Mouse (Mus musculus) neural tube, embryonic 11.5 days (tissue): Measurements from ENCODE around the gene Mamdc2. TPM values are rescaled to one million over a fixed set of nuclear protein-coding genes. Genes with fewer than 3 reads are reported as not detected.

Experiments
- ATAC-seq: fragments of 200-750 bp; cut with Nextera tagmentation; 2 replicates; pipeline ENCODE4 v1.8.0; 2017; ENCODE audit warnings: moderate number of reproducible peaks, mild to moderate bottlenecking, moderate TSS enrichment, moderate library complexity; ENCODE audit not compliant: insufficient read depth, low FRiP score, low TSS enrichment
- DNase-seq: peaks from one replicate; pipeline ENCODE4 v3.0.0-alpha.2; 2015; ENCODE audit warnings: low spot score
- H3K27ac ChIP-seq: fragments of 300-500 bp; sonication (generic); 2 replicates; pipeline ENCODE4 v1.5.1; 2014; ENCODE audit warnings: low read depth, mild to moderate bottlenecking, low read length
- H3K27me3 ChIP-seq: fragments of 300-500 bp; sonication (generic); 2 replicates; pipeline ENCODE4 v1.6.1; 2014; ENCODE audit warnings: mild to moderate bottlenecking, low read length, mixed read lengths; ENCODE audit not compliant: control insufficient read depth, insufficient read depth
- H3K36me3 ChIP-seq: fragments of 300-500 bp; sonication (generic); 2 replicates; pipeline ENCODE4 v1.6.1; 2014; ENCODE audit warnings: mild to moderate bottlenecking, low read length, moderate library complexity, mixed read lengths; ENCODE audit not compliant: control insufficient read depth, insufficient read depth
- H3K4me1 ChIP-seq: fragments of 300-500 bp; sonication (generic); 2 replicates; pipeline ENCODE4 v1.6.1; 2014; ENCODE audit warnings: low read length, mixed read lengths; ENCODE audit not compliant: control insufficient read depth, insufficient read depth
- H3K4me2 ChIP-seq: fragments of 300-500 bp; sonication (generic); 2 replicates; pipeline ENCODE4 v1.6.1; 2014; ENCODE audit warnings: low read depth, mild to moderate bottlenecking, moderate library complexity
- H3K4me3 ChIP-seq: fragments of 300-500 bp; sonication (generic); 2 replicates; pipeline ENCODE4 v1.5.1; 2014; ENCODE audit warnings: low read depth, low read length
- H3K9ac ChIP-seq: fragments of 300-500 bp; sonication (generic); 2 replicates; pipeline ENCODE4 v1.6.1; 2014; ENCODE audit warnings: mild to moderate bottlenecking, low read length
- H3K9me3 ChIP-seq: fragments of 300-500 bp; sonication (generic); 2 replicates; pipeline ENCODE4 v1.6.1; 2016; ENCODE audit warnings: low read length; ENCODE audit not compliant: control insufficient read depth
- WGBS: fragments of 180-500 bp; shearing (Covaris S2); extraction: QIAGEN DNeasy Blood & Tissue Kit; methylation state at CpG from one replicate; pipeline ENCODE4 v1.1.7; 2014; 5-methylcytosine and 5-hydroxymethylcytosine counted together
- polyA plus RNA-seq: library from polyadenylated mRNA; unstranded; fragments of >200 nt; fragmentation: Nextera tagmentation; extraction: Ambion mirVana; gene quantifications from 2 replicates; pipeline ENCODE4 v1.2.1, GENCODE M21; 2014

Mamdc2 gene
- polyA plus RNA-seq, 1 experiment from 2014 or later: 2.0 TPM

DNA sequence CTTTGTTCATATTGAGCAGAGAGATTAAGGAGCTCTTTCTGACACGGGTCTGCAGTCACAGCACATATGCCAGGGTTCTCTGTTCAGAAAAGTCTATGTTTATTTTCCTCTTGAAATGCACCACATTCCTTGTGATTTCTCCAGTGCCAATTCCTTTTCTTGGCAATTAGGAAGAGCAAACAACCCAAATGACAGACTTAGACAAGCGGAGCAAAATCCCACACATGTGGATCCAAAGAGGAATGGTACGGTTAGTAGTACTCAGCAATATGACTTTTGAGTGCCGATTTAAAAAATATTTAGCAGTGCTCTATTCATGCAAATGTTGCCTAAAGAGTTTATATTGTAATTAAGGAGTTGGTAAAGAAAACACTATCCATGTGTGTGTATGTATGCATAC lies 87.7 kb downstream of the Mamdc2 start:
- Histone ChIP-seq H3K4me1 (no peaks in the 10 kb centered on the region), H3K36me3 (no peaks in the 10 kb centered on the region), H3K27ac (no peak overlapping the region), H3K9ac (no peak overlapping the region), H3K9me3 (no peaks in the 10 kb centered on the region), H3K4me2 (no peak overlapping the region), H3K27me3 (no peaks in the 10 kb centered on the region), H3K4me3 (no peak overlapping the region)
- WGBS: 91% methylated on average over 4 of the region's 4 CpGs
- no peak for ATAC-seq
- DNase-seq: no peak

GRCm38 (mm10) chr19:23357253-23357652 lies 91.0 kb downstream of the Mamdc2 start:
- Histone ChIP-seq H3K27ac (no peak overlapping the region), H3K27me3 (no peaks in the 10 kb centered on the region), H3K4me3 (no peak overlapping the region), H3K9me3 (no peaks in the 10 kb centered on the region), H3K36me3 (no peaks in the 10 kb centered on the region), H3K4me2 (no peak overlapping the region), H3K4me1 (no peaks in the 10 kb centered on the region), H3K9ac (no peak overlapping the region)
- ATAC-seq (no peak), DNase-seq (no peak)
- 90% methylated on average over 5 of the region's 5 CpGs for WGBS

GRCm38 (mm10) chr19:23354738-23355137 lies 93.5 kb downstream of the Mamdc2 start:
- no peak overlapping the region for H3K4me3 ChIP-seq
- DNase-seq: no peak
- no peak for ATAC-seq
- no peak overlapping the region for H3K9ac ChIP-seq
- no peaks in the 10 kb centered on the region for H3K27me3 ChIP-seq
- H3K9me3 ChIP-seq: no peaks in the 10 kb centered on the region
- no peak overlapping the region for H3K4me2 ChIP-seq
- H3K27ac ChIP-seq: no peak overlapping the region
- no peaks in the 10 kb centered on the region for H3K4me1 ChIP-seq
- no peaks in the 10 kb centered on the region for H3K36me3 ChIP-seq
- WGBS: 88% methylated on average over 6 of the region's 6 CpGs

DNA sequence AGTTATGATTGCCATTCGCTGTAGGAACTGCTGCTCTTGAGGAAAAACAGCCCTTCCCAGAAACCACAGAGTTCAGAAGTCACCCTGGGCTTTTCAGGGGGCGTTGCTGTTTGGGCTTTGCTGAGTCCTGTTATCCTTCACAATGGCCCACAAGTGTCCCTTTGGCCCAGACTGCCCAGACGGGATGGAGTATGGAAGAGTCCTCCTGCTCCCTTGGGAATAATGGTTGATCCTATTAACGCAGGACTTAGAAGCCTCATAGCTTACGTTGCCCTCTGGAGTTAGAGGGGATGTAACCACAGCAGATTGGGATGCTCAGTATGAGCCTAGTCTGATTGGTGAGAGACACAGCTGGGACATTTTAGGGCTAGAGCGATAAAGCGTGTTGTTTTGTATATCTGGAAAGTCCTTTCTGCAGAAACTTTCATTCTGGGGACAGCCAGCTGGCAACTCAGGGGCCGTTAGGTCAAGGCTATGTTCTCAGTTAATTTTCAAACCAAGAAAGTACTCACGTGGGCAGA lies 94.3 kb downstream of the Mamdc2 start:
- H3K4me2 ChIP-seq: no peak overlapping the region
- H3K9ac ChIP-seq: no peak overlapping the region
- H3K4me3 ChIP-seq: no peak overlapping the region
- H3K4me1 ChIP-seq: no peaks in the 10 kb centered on the region
- no peaks in the 10 kb centered on the region for H3K27me3 ChIP-seq
- ATAC-seq (no peak), DNase-seq (no peak)
- H3K36me3 ChIP-seq: no peaks in the 10 kb centered on the region
- H3K27ac ChIP-seq: no peak overlapping the region
- WGBS: 77% methylated on average over 9 of the region's 9 CpGs
- H3K9me3 ChIP-seq: no peaks in the 10 kb centered on the region

- no peaks in the 10 kb centered on the region for H3K4me1 ChIP-seq
- WGBS: 86% methylated on average over 8 of the region's 8 CpGs
- DNase-seq: no peak
- ATAC-seq: no peak
- H3K4me2 ChIP-seq: no peak overlapping the region
- no peak overlapping the region for H3K4me3 ChIP-seq
- no peaks in the 10 kb centered on the region for H3K27me3 ChIP-seq
- H3K27ac ChIP-seq: no peak overlapping the region
- no peaks in the 10 kb centered on the region for H3K9me3 ChIP-seq
- no peak overlapping the region for H3K9ac ChIP-seq
- H3K36me3 ChIP-seq: no peaks in the 10 kb centered on the region
Observed at GRCm38 (mm10) chr19:23353161-23353560, 95.1 kb downstream of the Mamdc2 start.

DNA sequence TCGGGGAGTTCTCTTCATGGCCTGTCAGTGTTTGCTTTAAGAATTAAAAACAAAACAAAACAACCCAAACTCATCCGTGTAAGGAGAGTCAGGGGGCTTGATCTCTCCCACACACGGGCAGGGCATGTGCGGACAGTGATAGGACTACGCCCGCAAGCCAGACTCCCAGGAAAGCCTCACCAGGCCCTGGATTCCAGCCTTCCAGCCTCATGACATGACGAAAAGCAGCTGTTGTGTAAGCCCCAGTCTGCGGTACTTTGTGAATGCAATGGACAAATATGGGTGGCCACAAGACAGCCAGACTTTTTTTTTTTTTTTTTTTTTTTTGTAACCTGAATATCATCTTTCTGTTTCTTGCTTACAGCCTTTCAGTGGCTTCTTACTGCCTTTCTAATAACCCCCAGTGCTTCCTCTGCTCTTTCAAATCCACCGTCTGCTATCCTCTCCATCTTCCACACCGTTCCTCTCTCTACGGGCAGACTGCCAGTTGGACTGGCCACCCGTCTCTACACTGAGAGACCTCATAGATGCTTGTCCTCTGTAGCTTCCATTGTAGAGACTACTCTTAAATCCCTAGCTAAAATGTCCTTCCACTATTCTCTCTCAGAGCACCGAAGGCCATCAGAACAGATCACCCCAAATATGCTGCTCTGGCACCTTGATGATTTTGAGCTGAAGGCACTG lies 96.3 kb downstream of the Mamdc2 start:
- Histone ChIP-seq H3K9ac (no peak overlapping the region), H3K27ac (no peak overlapping the region), H3K4me2 (no peak overlapping the region), H3K4me3 (no peak overlapping the region), H3K4me1 (no peaks in the 10 kb centered on the region), H3K9me3 (no peaks in the 10 kb centered on the region), H3K27me3 (no peaks in the 10 kb centered on the region), H3K36me3 (no peaks in the 10 kb centered on the region)
- no peak for DNase-seq
- WGBS: 93% methylated on average over 13 of the region's 13 CpGs
- no peak for ATAC-seq

DNA sequence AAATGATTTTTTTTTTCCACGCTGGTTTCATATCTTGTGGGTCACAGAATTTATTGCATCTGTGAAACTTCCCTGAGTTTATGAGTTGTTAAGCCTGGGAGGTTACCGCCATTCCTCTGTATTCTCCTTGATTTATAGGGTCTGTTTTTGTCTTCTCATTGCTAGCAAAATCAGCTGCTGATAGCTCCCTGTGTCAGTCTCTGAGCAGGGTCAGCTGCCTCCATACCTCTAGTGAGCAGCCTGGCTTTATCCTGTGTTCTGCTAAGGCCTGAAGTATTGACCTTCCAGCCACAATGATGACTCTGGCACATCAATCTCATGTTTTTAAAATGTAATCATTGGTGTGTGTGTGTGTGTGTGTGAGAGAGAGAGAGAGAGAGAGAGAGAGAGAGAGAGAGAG lies 98.3 kb downstream of the Mamdc2 start:
- H3K27ac ChIP-seq: no peak overlapping the region
- ATAC-seq: no peak

DNA sequence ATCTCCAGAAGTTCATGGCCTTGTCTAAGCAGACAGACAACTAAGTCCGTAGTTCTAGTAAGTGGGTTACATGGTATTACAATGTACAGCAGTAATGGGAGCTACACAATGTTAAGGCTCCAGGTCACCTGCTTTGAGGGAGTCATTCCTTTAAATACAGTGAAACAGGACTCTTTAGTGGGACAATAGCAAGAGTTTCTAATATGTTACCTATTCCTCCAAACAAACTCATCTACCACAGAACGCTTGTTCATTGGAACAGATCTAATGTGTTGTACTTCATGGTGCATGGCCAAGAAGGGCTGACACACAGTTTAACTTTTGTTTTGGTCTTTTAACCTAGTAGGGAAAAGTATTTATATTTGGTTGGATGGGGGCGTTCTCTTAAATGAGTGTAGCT lies 105.5 kb downstream of the Mamdc2 start:
- DNase-seq: no peak
- no peak for ATAC-seq
- no peak overlapping the region for H3K4me3 ChIP-seq
- H3K4me1 ChIP-seq: no peaks in the 10 kb centered on the region
- no peaks in the 10 kb centered on the region for H3K36me3 ChIP-seq
- no peaks in the 10 kb centered on the region for H3K27me3 ChIP-seq
- H3K4me2 ChIP-seq: no peak overlapping the region
- 89% methylated on average over 3 of the region's 3 CpGs for WGBS
- H3K27ac ChIP-seq: no peak overlapping the region
- no peak overlapping the region for H3K9ac ChIP-seq
- no peaks in the 10 kb centered on the region for H3K9me3 ChIP-seq

More for the DNA sequence above, 98.3 kb downstream of the Mamdc2 start:
- H3K4me3 ChIP-seq: no peak overlapping the region
- 51% methylated on average over 2 of the region's 2 CpGs for WGBS
- no peaks in the 10 kb centered on the region for H3K4me1 ChIP-seq
- no peaks in the 10 kb centered on the region for H3K36me3 ChIP-seq
- H3K27me3 ChIP-seq: no peaks in the 10 kb centered on the region
- H3K4me2 ChIP-seq: no peak overlapping the region
- no peak overlapping the region for H3K9ac ChIP-seq
- no peaks in the 10 kb centered on the region for H3K9me3 ChIP-seq
- no peak for DNase-seq

- H3K4me3 ChIP-seq: no peak overlapping the region
- H3K4me2 ChIP-seq: no peak overlapping the region
- no peak overlapping the region for H3K9ac ChIP-seq
- no peak overlapping the region for H3K27ac ChIP-seq
- WGBS: 94% methylated on average over 1 of the region's 1 CpGs
- H3K9me3 ChIP-seq: no peaks in the 10 kb centered on the region
- no peak for DNase-seq
- H3K4me1 ChIP-seq: no peaks in the 10 kb centered on the region
- ATAC-seq: no peak
- no peaks in the 10 kb centered on the region for H3K36me3 ChIP-seq
- H3K27me3 ChIP-seq: no peaks in the 10 kb centered on the region
Observed at GRCm38 (mm10) chr19:23332883-23333282, 115.4 kb downstream of the Mamdc2 start.
